14 mouse cellular contexts compared by ENCODE assay signal in genomic region chr4:81956926-81957694, GRCm38 (mm10).
DNase-seq lines count a peak whose midpoint lies in the region; ATAC-seq and TF ChIP-seq lines count a peak whose summit lies in the region.
"Had no signal": no experiment of that assay in that cellular context is flagged by ENCODE, and none has a peak within 500 bp of the region (broad histone marks: within the 10 kb centered on the region; RNA-seq: fewer than 3 reads in every experiment).

No protein-coding gene starts in this region.

- ATAC-seq in hindbrain, postnatal 0 days: no peak; the same call in 1 of the 2 replicates
- ATAC-seq in hindbrain, embryonic 14.5 days (ENCODE audit: low FRiP score): no peak
- ATAC-seq in midbrain, postnatal 0 days (ENCODE audit: low FRiP score): no peak
- ATAC-seq in midbrain, embryonic 16.5 days: no peak
- ATAC-seq in frontal cortex, adult (ENCODE audit: low TSS enrichment): no peak
- ATAC-seq in megakaryocyte-erythroid progenitor cell, adult 5-6 weeks (replicated peaks; ENCODE audit: low FRiP score, low TSS enrichment, poor library complexity, severe bottlenecking): no peak

- H3K9ac ChIP-seq in hindbrain, postnatal 0 days (replicated peaks; ENCODE audit: low read length): no peak overlapping the region
- no peak overlapping the region for H3K9ac ChIP-seq in hindbrain, embryonic 14.5 days
- no peak overlapping the region for H3K9ac ChIP-seq in midbrain, postnatal 0 days (replicated peaks; ENCODE audit: low read length, poor library complexity, severe bottlenecking)
- H3K9ac ChIP-seq in midbrain, embryonic 16.5 days (ENCODE audit: low read depth, low read length): no peak overlapping the region

- DNase-seq in adrenal gland, adult 8-10 months: peak; percentile 19
- DNase-seq in adrenal gland, postnatal 10 days: no peak
- DNase-seq in hindbrain, postnatal 0 days (ENCODE audit: low spot score): peak; percentile 32
- DNase-seq in hindbrain, embryonic 14.5 days (ENCODE audit: low spot score): no peak
- peak; percentile 14 for DNase-seq in midbrain, postnatal 0 days (ENCODE audit: low spot score)
- DNase-seq: cerebellum, adult 8-10 months; gastrocnemius, postnatal 25 days; kidney, adult 11 months; midbrain, embryonic 14.5 days had no signal

- WGBS in hindbrain, postnatal 0 days: 52% methylated on average over 6 of the region's 6 CpGs
- 53% methylated on average over 6 of the region's 6 CpGs for whole genome bisulfite sequencing in hindbrain, embryonic 14.5 days
- WGBS in midbrain, postnatal 0 days: 47% methylated on average over 6 of the region's 6 CpGs
- 42% methylated on average over 6 of the region's 6 CpGs for WGBS in midbrain, embryonic 16.5 days

- no peaks in the 10 kb centered on the region for H3K9me3 ChIP-seq in hindbrain, postnatal 0 days (ENCODE audit: low read length)
- no peaks in the 10 kb centered on the region for H3K9me3 ChIP-seq in hindbrain, embryonic 14.5 days (ENCODE audit: control insufficient read depth, low read length)
- H3K9me3 ChIP-seq in midbrain, postnatal 0 days (ENCODE audit: low read length): no peaks in the 10 kb centered on the region
- no peaks in the 10 kb centered on the region for H3K9me3 ChIP-seq in midbrain, embryonic 16.5 days (replicated peaks; ENCODE audit: control insufficient read depth, low read length, poor library complexity, severe bottlenecking)

- no peak for TF ChIP-seq CTCF in hindbrain, postnatal 0 days (IDR thresholded peaks at IDR 0.05; ENCODE audit: low read depth)
- no peak for TF ChIP-seq CTCF in midbrain, postnatal 0 days (IDR thresholded peaks at IDR 0.05)

- H3K4me2 ChIP-seq in hindbrain, postnatal 0 days (ENCODE audit: low read depth, low read length): no peak overlapping the region
- no peak overlapping the region for H3K4me2 ChIP-seq in hindbrain, embryonic 14.5 days (replicated peaks)
- H3K4me2 ChIP-seq in midbrain, postnatal 0 days (ENCODE audit: low read depth, low read length, poor library complexity, severe bottlenecking): no peak overlapping the region
- no peak overlapping the region for H3K4me2 ChIP-seq in midbrain, embryonic 16.5 days (ENCODE audit: low read length)
- H3K4me2 ChIP-seq: liver, embryonic 11.5 days had no signal

- H3K27me3 ChIP-seq in hindbrain, postnatal 0 days (ENCODE audit: insufficient read depth, low read length): no peaks in the 10 kb centered on the region
- no peaks in the 10 kb centered on the region for H3K27me3 ChIP-seq in hindbrain, embryonic 14.5 days (ENCODE audit: control insufficient read depth, insufficient read depth, low read length)
- H3K27me3 ChIP-seq in midbrain, postnatal 0 days (ENCODE audit: insufficient read depth, low read length): no peaks in the 10 kb centered on the region
- no peaks in the 10 kb centered on the region for H3K27me3 ChIP-seq in midbrain, embryonic 16.5 days (ENCODE audit: control insufficient read depth, insufficient read depth, low read depth, low read length)

- no peak overlapping the region for H3K4me3 ChIP-seq in hindbrain, postnatal 0 days (ENCODE audit: low read length)
- no peak overlapping the region for H3K4me3 ChIP-seq in hindbrain, embryonic 14.5 days (replicated peaks; ENCODE audit: low read length)
- H3K4me3 ChIP-seq in midbrain, postnatal 0 days (ENCODE audit: low read depth, low read length): no peak overlapping the region
- no peak overlapping the region for H3K4me3 ChIP-seq in midbrain, embryonic 16.5 days (ENCODE audit: low read depth, low read length)

- no peaks in the 10 kb centered on the region for H3K4me1 ChIP-seq in hindbrain, postnatal 0 days (ENCODE audit: insufficient read depth, low read length)
- H3K4me1 ChIP-seq in hindbrain, embryonic 14.5 days (replicated peaks; ENCODE audit: control insufficient read depth, insufficient read depth, low read length): no peaks in the 10 kb centered on the region
- no peaks in the 10 kb centered on the region for H3K4me1 ChIP-seq in midbrain, postnatal 0 days (ENCODE audit: insufficient read depth, low read length)
- H3K4me1 ChIP-seq in midbrain, embryonic 16.5 days (ENCODE audit: control insufficient read depth, insufficient read depth, low read length): no peaks in the 10 kb centered on the region

- no peak overlapping the region for H3K27ac ChIP-seq in hindbrain, postnatal 0 days
- no peak overlapping the region for H3K27ac ChIP-seq in hindbrain, embryonic 14.5 days
- no peak overlapping the region for H3K27ac ChIP-seq in midbrain, postnatal 0 days (ENCODE audit: low read depth, low read length)
- no peak overlapping the region for H3K27ac ChIP-seq in midbrain, embryonic 16.5 days (ENCODE audit: low read length)

- H3K36me3 ChIP-seq in hindbrain, postnatal 0 days (ENCODE audit: insufficient read depth, low read length): no peaks in the 10 kb centered on the region
- H3K36me3 ChIP-seq in hindbrain, embryonic 14.5 days (replicated peaks; ENCODE audit: control insufficient read depth, insufficient read depth): no peaks in the 10 kb centered on the region
- no peaks in the 10 kb centered on the region for H3K36me3 ChIP-seq in midbrain, postnatal 0 days (ENCODE audit: insufficient read depth, low read length)
- no peaks in the 10 kb centered on the region for H3K36me3 ChIP-seq in midbrain, embryonic 16.5 days (ENCODE audit: control insufficient read depth, insufficient read depth, low read length)
- H3K36me3 ChIP-seq: G1E had no signal

Comparison
In these comparisons a context has a peak if more than half of its experiments do, and no peak if none do; other contexts are left out.
1. DNase-seq: peak in adrenal gland, adult 8-10 months (single experiment), hindbrain, postnatal 0 days (single experiment) and midbrain, postnatal 0 days (single experiment); none in adrenal gland, postnatal 10 days (single experiment) and hindbrain, embryonic 14.5 days (single experiment).